Mouse (Mus musculus) neural tube, embryonic 11.5 days (tissue): ENCODE data around the gene Rftn1. TPM values are rescaled to one million over a fixed set of nuclear protein-coding genes. Genes with fewer than 3 reads are reported as not detected.

Experiments
- ATAC-seq: fragments of 200-750 bp; cut with Nextera tagmentation; 2 replicates; pipeline ENCODE4 v1.8.0; 2017; ENCODE audit warnings: moderate number of reproducible peaks, mild to moderate bottlenecking, moderate TSS enrichment, moderate library complexity; ENCODE audit not compliant: insufficient read depth, low FRiP score, low TSS enrichment
- DNase-seq: peaks from one replicate; pipeline ENCODE4 v3.0.0-alpha.2; 2015; ENCODE audit warnings: low spot score
- H3K27ac ChIP-seq: fragments of 300-500 bp; sonication (generic); 2 replicates; pipeline ENCODE4 v1.5.1; 2014; ENCODE audit warnings: low read depth, mild to moderate bottlenecking, low read length
- H3K27me3 ChIP-seq: fragments of 300-500 bp; sonication (generic); 2 replicates; pipeline ENCODE4 v1.6.1; 2014; ENCODE audit warnings: mild to moderate bottlenecking, low read length, mixed read lengths; ENCODE audit not compliant: control insufficient read depth, insufficient read depth
- H3K36me3 ChIP-seq: fragments of 300-500 bp; sonication (generic); 2 replicates; pipeline ENCODE4 v1.6.1; 2014; ENCODE audit warnings: mild to moderate bottlenecking, low read length, moderate library complexity, mixed read lengths; ENCODE audit not compliant: control insufficient read depth, insufficient read depth
- H3K4me1 ChIP-seq: fragments of 300-500 bp; sonication (generic); 2 replicates; pipeline ENCODE4 v1.6.1; 2014; ENCODE audit warnings: low read length, mixed read lengths; ENCODE audit not compliant: control insufficient read depth, insufficient read depth
- H3K4me2 ChIP-seq: fragments of 300-500 bp; sonication (generic); 2 replicates; pipeline ENCODE4 v1.6.1; 2014; ENCODE audit warnings: low read depth, mild to moderate bottlenecking, moderate library complexity
- H3K4me3 ChIP-seq: fragments of 300-500 bp; sonication (generic); 2 replicates; pipeline ENCODE4 v1.5.1; 2014; ENCODE audit warnings: low read depth, low read length
- H3K9ac ChIP-seq: fragments of 300-500 bp; sonication (generic); 2 replicates; pipeline ENCODE4 v1.6.1; 2014; ENCODE audit warnings: mild to moderate bottlenecking, low read length
- H3K9me3 ChIP-seq: fragments of 300-500 bp; sonication (generic); 2 replicates; pipeline ENCODE4 v1.6.1; 2016; ENCODE audit warnings: low read length; ENCODE audit not compliant: control insufficient read depth
- WGBS: fragments of 180-500 bp; shearing (Covaris S2); extraction: QIAGEN DNeasy Blood & Tissue Kit; methylation state at CpG from one replicate; pipeline ENCODE4 v1.1.7; 2014; 5-methylcytosine and 5-hydroxymethylcytosine counted together
- polyA plus RNA-seq: library from polyadenylated mRNA; unstranded; fragments of >200 nt; fragmentation: Nextera tagmentation; extraction: Ambion mirVana; gene quantifications from 2 replicates; pipeline ENCODE4 v1.2.1, GENCODE M21; 2014

Rftn1 gene
- polyA plus RNA-seq, 1 experiment from 2014 or later = 6.9 TPM

- no peak overlapping the region for H3K4me3 ChIP-seq
- no peak overlapping the region for H3K4me2 ChIP-seq
- WGBS = 82% methylated on average over 5 of the region's 5 CpGs
- no peaks in the 10 kb centered on the region for H3K27me3 ChIP-seq
- no peak overlapping the region for H3K27ac ChIP-seq
- no peak overlapping the region for H3K9ac ChIP-seq
- no peaks in the 10 kb centered on the region for H3K9me3 ChIP-seq
- no peaks in the 10 kb centered on the region for H3K36me3 ChIP-seq
- DNase-seq (no peak), ATAC-seq (no peak)
- no peaks in the 10 kb centered on the region for H3K4me1 ChIP-seq
These were observed 122.4 kb downstream of the Rftn1 start for GRCm38 (mm10) chr17:50067774-50068680.

- 72% methylated on average over 8 of the region's 8 CpGs for WGBS
- Histone ChIP-seq H3K9me3 (no peaks in the 10 kb centered on the region), H3K36me3 (no peaks in the 10 kb centered on the region), H3K27me3 (no peaks in the 10 kb centered on the region), H3K4me1 (no peaks in the 10 kb centered on the region), H3K27ac (no peak overlapping the region), H3K4me2 (no peak overlapping the region), H3K4me3 (no peak overlapping the region), H3K9ac (no peak overlapping the region)
- DNase-seq (no peak), ATAC-seq (no peak)
These were observed 123.4 kb downstream of the Rftn1 start for GRCm38 (mm10) chr17:50066822-50067713.

GRCm38 (mm10) chr17:50063832-50064627, 126.4 kb downstream of the Rftn1 start:
- no peaks in the 10 kb centered on the region for H3K36me3 ChIP-seq
- H3K27me3 ChIP-seq = no peaks in the 10 kb centered on the region
- no peak overlapping the region for H3K27ac ChIP-seq
- H3K4me1 ChIP-seq = no peaks in the 10 kb centered on the region
- no peaks in the 10 kb centered on the region for H3K9me3 ChIP-seq
- no peak overlapping the region for H3K9ac ChIP-seq
- no peak overlapping the region for H3K4me3 ChIP-seq
- DNase-seq (no peak), ATAC-seq (no peak)
- WGBS = 90% methylated on average over 13 of the region's 13 CpGs
- H3K4me2 ChIP-seq = no peak overlapping the region

- no peak overlapping the region for H3K4me2 ChIP-seq
- ATAC-seq (no peak), DNase-seq (no peak)
- H3K27me3 ChIP-seq = no peaks in the 10 kb centered on the region
- H3K4me1 ChIP-seq = no peaks in the 10 kb centered on the region
- no peaks in the 10 kb centered on the region for H3K9me3 ChIP-seq
- H3K27ac ChIP-seq = no peak overlapping the region
- H3K4me3 ChIP-seq = no peak overlapping the region
- no peak overlapping the region for H3K9ac ChIP-seq
- WGBS = 86% methylated on average over 4 of the region's 4 CpGs
- H3K36me3 ChIP-seq = no peaks in the 10 kb centered on the region
These were observed 127.8 kb downstream of the Rftn1 start for GRCm38 (mm10) chr17:50062649-50063048.

- no peak for ATAC-seq
- Histone ChIP-seq H3K4me2 (no peak overlapping the region), H3K27me3 (no peaks in the 10 kb centered on the region), H3K27ac (no peak overlapping the region), H3K9ac (no peak overlapping the region), H3K9me3 (no peaks in the 10 kb centered on the region), H3K4me1 (no peaks in the 10 kb centered on the region), H3K4me3 (no peak overlapping the region), H3K36me3 (no peaks in the 10 kb centered on the region)
- 88% methylated on average over 4 of the region's 4 CpGs for WGBS
- no peak for DNase-seq
These were observed 129.0 kb downstream of the Rftn1 start for GRCm38 (mm10) chr17:50061446-50061845.

GRCm38 (mm10) chr17:50060220-50060619, 130.3 kb downstream of the Rftn1 start:
- 65% methylated on average over 2 of the region's 2 CpGs for WGBS
- no peaks in the 10 kb centered on the region for H3K9me3 ChIP-seq
- H3K4me3 ChIP-seq = no peak overlapping the region
- DNase-seq (no peak), ATAC-seq (no peak)
- no peak overlapping the region for H3K9ac ChIP-seq
- H3K4me1 ChIP-seq = no peaks in the 10 kb centered on the region
- H3K27me3 ChIP-seq = no peaks in the 10 kb centered on the region
- no peaks in the 10 kb centered on the region for H3K36me3 ChIP-seq
- H3K27ac ChIP-seq = no peak overlapping the region
- no peak overlapping the region for H3K4me2 ChIP-seq

- H3K4me3 ChIP-seq = no peak overlapping the region
- H3K36me3 ChIP-seq = no peaks in the 10 kb centered on the region
- no peak overlapping the region for H3K9ac ChIP-seq
- no peaks in the 10 kb centered on the region for H3K9me3 ChIP-seq
- H3K27ac ChIP-seq = no peak overlapping the region
- 91% methylated on average over 5 of the region's 5 CpGs for WGBS
- no peaks in the 10 kb centered on the region for H3K27me3 ChIP-seq
- DNase-seq (no peak), ATAC-seq (no peak)
- H3K4me2 ChIP-seq = no peak overlapping the region
- no peaks in the 10 kb centered on the region for H3K4me1 ChIP-seq
These were observed 131.1 kb downstream of the Rftn1 start for GRCm38 (mm10) chr17:50059417-50059816.

- H3K9ac ChIP-seq = no peak overlapping the region
- H3K9me3 ChIP-seq = no peaks in the 10 kb centered on the region
- H3K4me1 ChIP-seq = no peaks in the 10 kb centered on the region
- ATAC-seq = no peak
- H3K27ac ChIP-seq = no peak overlapping the region
- H3K27me3 ChIP-seq = no peaks in the 10 kb centered on the region
- no peak overlapping the region for H3K4me3 ChIP-seq
- no peaks in the 10 kb centered on the region for H3K36me3 ChIP-seq
- 72% methylated on average over 16 of the region's 16 CpGs for WGBS
- H3K4me2 ChIP-seq = no peak overlapping the region
- no peak for DNase-seq
These were observed 135.2 kb downstream of the Rftn1 start for GRCm38 (mm10) chr17:50055154-50055756.
